In the genomic region with DNA sequence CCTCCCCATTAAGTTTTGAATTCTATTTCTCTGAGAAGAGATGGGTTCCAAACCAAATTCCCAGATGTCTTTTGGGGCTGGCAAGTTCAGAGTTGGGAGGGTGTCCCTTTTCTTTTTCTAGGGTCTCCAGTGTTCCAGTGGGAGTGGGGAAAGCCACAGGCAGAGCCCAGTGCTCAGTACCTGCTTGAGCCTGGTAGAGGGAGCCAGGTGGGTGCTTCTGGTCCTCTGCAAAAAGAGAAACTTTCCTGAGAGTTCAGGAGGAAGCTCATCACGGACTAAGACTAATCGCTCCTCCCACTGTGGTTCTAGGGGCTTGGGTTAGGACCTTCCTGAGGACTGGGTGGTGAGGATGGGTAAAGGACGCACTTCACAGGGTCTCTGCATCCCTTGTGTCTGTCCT, we compare ENCODE assay signal across 25 mouse cellular contexts. TPM values are rescaled to one million over a fixed set of nuclear protein-coding genes. Genes with fewer than 3 reads are reported as not detected.
DNase-seq lines count a peak whose midpoint lies in the region; ATAC-seq lines count a peak whose summit lies in the region.
"Had no signal": no experiment of that assay in that cellular context is flagged by ENCODE, and none has a peak within 500 bp of the region (broad histone marks: within the 10 kb centered on the region; RNA-seq: fewer than 3 reads in every experiment).

No protein-coding gene starts in this region.

- H3K4me3 ChIP-seq in forebrain, embryonic 15.5 days: 0 out of 2 replicates have a peak overlapping the region, but pooled peaks have one; percentile 1
- no peak overlapping the region for H3K4me3 ChIP-seq in forebrain, embryonic 11.5 days (ENCODE audit: low read depth, low read length)
- H3K4me3 ChIP-seq in hindbrain, embryonic 15.5 days: no peak overlapping the region
- no peak overlapping the region for H3K4me3 ChIP-seq in hindbrain, embryonic 12.5 days
- no peak overlapping the region for H3K4me3 ChIP-seq in neural tube, embryonic 13.5 days
- H3K4me3 ChIP-seq: forebrain, embryonic 13.5 days; heart, embryonic 13.5 days; limb, embryonic 12.5 days; myocyte had no signal

- no peak overlapping the region for H3K27ac ChIP-seq in forebrain, embryonic 15.5 days (replicated peaks)
- H3K27ac ChIP-seq in forebrain, embryonic 11.5 days (ENCODE audit: low read depth, low read length): no peak overlapping the region
- H3K27ac ChIP-seq in hindbrain, embryonic 15.5 days (replicated peaks): no peak overlapping the region
- H3K27ac ChIP-seq in hindbrain, embryonic 12.5 days: no peak overlapping the region
- no peak overlapping the region for H3K27ac ChIP-seq in neural tube, embryonic 13.5 days (replicated peaks)
- H3K27ac ChIP-seq: forebrain, embryonic 13.5 days; heart, embryonic 13.5 days; limb, embryonic 12.5 days; macrophage had no signal

- no peak for DNase-seq in forebrain, embryonic 11.5 days (ENCODE audit: low spot score)
- no peak for DNase-seq in neural tube, embryonic 10.5 days (ENCODE audit: extremely low spot score, low spot score)
- no peak for DNase-seq in gastrocnemius, adult 18-20 months (ENCODE audit: low spot score)
- DNase-seq in layer of hippocampus, adult 18-20 months (ENCODE audit: low spot score in 2 of 2): no peak
- DNase-seq: adrenal gland, postnatal 10 days; cerebellum, adult 11 months; cerebellum, adult 9-11 months; gastrocnemius, postnatal 14 days; heart, adult 18-20 months; heart, postnatal 14 days; kidney, adult 11 months; liver, postnatal 0 days; right cerebral cortex, postnatal 25 days; spleen, adult 18-20 months had no signal

- H3K27me3 ChIP-seq in forebrain, embryonic 15.5 days: peaks cover 4% of the 10 kb centered on the region; the same call in 1 of the 2 replicates
- H3K27me3 ChIP-seq in forebrain, embryonic 11.5 days (ENCODE audit: control insufficient read depth, insufficient read depth, low read length): peaks cover 9% of the 10 kb centered on the region; the same call in 1 of the 2 replicates
- H3K27me3 ChIP-seq in hindbrain, embryonic 15.5 days: peaks cover 11% of the 10 kb centered on the region
- peaks cover 36% of the 10 kb centered on the region for H3K27me3 ChIP-seq in hindbrain, embryonic 12.5 days
- H3K27me3 ChIP-seq in neural tube, embryonic 13.5 days: peaks cover 34% of the 10 kb centered on the region

- WGBS in forebrain, embryonic 15.5 days: 73% methylated on average over 3 of the region's 3 CpGs
- WGBS in forebrain, embryonic 11.5 days: 71% methylated on average over 3 of the region's 3 CpGs
- 82% methylated on average over 3 of the region's 3 CpGs for WGBS in hindbrain, embryonic 15.5 days
- 70% methylated on average over 3 of the region's 3 CpGs for WGBS in hindbrain, embryonic 12.5 days
- WGBS in neural tube, embryonic 13.5 days: 79% methylated on average over 3 of the region's 3 CpGs

- peaks cover 10% of the 10 kb centered on the region; the same call in 1 of the 2 replicates for H3K4me1 ChIP-seq in forebrain, embryonic 15.5 days
- H3K4me1 ChIP-seq in forebrain, embryonic 11.5 days (replicated peaks; ENCODE audit: control insufficient read depth, insufficient read depth, low read length): no peaks in the 10 kb centered on the region; the same call in 1 of the 2 replicates
- peaks cover 17% of the 10 kb centered on the region for H3K4me1 ChIP-seq in hindbrain, embryonic 15.5 days (replicated peaks)
- peaks cover 5% of the 10 kb centered on the region for H3K4me1 ChIP-seq in hindbrain, embryonic 12.5 days
- H3K4me1 ChIP-seq in neural tube, embryonic 13.5 days (replicated peaks): peaks cover 19% of the 10 kb centered on the region

- H3K4me2 ChIP-seq in forebrain, embryonic 15.5 days (replicated peaks): peak overlapping the region; percentile 21
- no peak overlapping the region for H3K4me2 ChIP-seq in forebrain, embryonic 11.5 days (ENCODE audit: low read depth, low read length, severe bottlenecking)
- peak overlapping the region; percentile 33 for H3K4me2 ChIP-seq in hindbrain, embryonic 15.5 days
- H3K4me2 ChIP-seq in hindbrain, embryonic 12.5 days (replicated peaks): no peak overlapping the region
- 0 out of 2 replicates have a peak overlapping the region, but pooled peaks have one; percentile 7 for H3K4me2 ChIP-seq in neural tube, embryonic 13.5 days
- H3K4me2 ChIP-seq: heart, embryonic 13.5 days; limb, embryonic 12.5 days; liver, embryonic 11.5 days had no signal

- H3K36me3 ChIP-seq in forebrain, embryonic 15.5 days: no peaks in the 10 kb centered on the region
- H3K36me3 ChIP-seq in forebrain, embryonic 11.5 days (ENCODE audit: control insufficient read depth, insufficient read depth, low read length): no peaks in the 10 kb centered on the region
- no peaks in the 10 kb centered on the region for H3K36me3 ChIP-seq in hindbrain, embryonic 15.5 days
- no peaks in the 10 kb centered on the region for H3K36me3 ChIP-seq in hindbrain, embryonic 12.5 days
- no peaks in the 10 kb centered on the region for H3K36me3 ChIP-seq in neural tube, embryonic 13.5 days
- H3K36me3 ChIP-seq: heart, embryonic 13.5 days; limb, embryonic 12.5 days had no signal

- no peak overlapping the region for H3K9ac ChIP-seq in forebrain, embryonic 15.5 days (replicated peaks)
- H3K9ac ChIP-seq in forebrain, embryonic 11.5 days (ENCODE audit: low read length): no peak overlapping the region
- no peak overlapping the region for H3K9ac ChIP-seq in hindbrain, embryonic 15.5 days
- H3K9ac ChIP-seq in hindbrain, embryonic 12.5 days: no peak overlapping the region
- no peak overlapping the region for H3K9ac ChIP-seq in neural tube, embryonic 13.5 days
- H3K9ac ChIP-seq: forebrain, embryonic 13.5 days; heart, embryonic 13.5 days; limb, embryonic 12.5 days; liver, postnatal 0 days had no signal

- no peak for ATAC-seq in forebrain, embryonic 15.5 days (replicated peaks)
- ATAC-seq in forebrain, embryonic 11.5 days (replicated peaks; ENCODE audit: low FRiP score): no peak
- ATAC-seq in hindbrain, embryonic 15.5 days (ENCODE audit: low FRiP score, low read depth): no peak
- no peak for ATAC-seq in hindbrain, embryonic 12.5 days (ENCODE audit: low FRiP score)
- no peak for ATAC-seq in neural tube, embryonic 13.5 days (ENCODE audit: low read depth)
- ATAC-seq: forebrain, embryonic 13.5 days; liver, postnatal 0 days; lung, postnatal 0 days had no signal

- H3K9me3 ChIP-seq in forebrain, embryonic 15.5 days: no peaks in the 10 kb centered on the region
- no peaks in the 10 kb centered on the region for H3K9me3 ChIP-seq in forebrain, embryonic 11.5 days (ENCODE audit: control insufficient read depth, low read length)
- H3K9me3 ChIP-seq in hindbrain, embryonic 15.5 days: no peaks in the 10 kb centered on the region
- no peaks in the 10 kb centered on the region for H3K9me3 ChIP-seq in hindbrain, embryonic 12.5 days (replicated peaks)
- no peaks in the 10 kb centered on the region for H3K9me3 ChIP-seq in neural tube, embryonic 13.5 days
- H3K9me3 ChIP-seq: forebrain, embryonic 13.5 days; heart, embryonic 13.5 days; limb, embryonic 12.5 days had no signal

RNA-seq across cellular contexts. Expression of a gene that starts 2.4 kb away (rescaled TPM):
- polyA plus RNA-seq in forebrain, embryonic 15.5 days (2015; fragmentation: Nextera tagmentation; extraction: Ambion mirVana): 46.2 and 54.4 TPM in 2 replicates
- polyA plus RNA-seq in forebrain, embryonic 11.5 days (2014; fragmentation: Nextera tagmentation; extraction: Ambion mirVana): 2.4 and 2.9 TPM in 2 replicates
- polyA plus RNA-seq in hindbrain, embryonic 15.5 days (2015; fragmentation: Nextera tagmentation; extraction: Ambion mirVana): 41.8 and 44.3 TPM in 2 replicates
- polyA plus RNA-seq in hindbrain, embryonic 12.5 days (2016; fragmentation: Nextera tagmentation; extraction: Ambion mirVana): 10.6 and 10.8 TPM in 2 replicates
- 13.5 and 18.1 TPM in 2 replicates for polyA plus RNA-seq in neural tube, embryonic 13.5 days (2015; fragmentation: Nextera tagmentation; extraction: Ambion mirVana)
- total RNA-seq in gastrocnemius, adult 18-20 months (2021): 1 to 10 TPM; 1.6 to 1.7 TPM
- total RNA-seq in layer of hippocampus, adult 18-20 months (2021): 100 to 1,000 TPM; 227 to 234 TPM
- polyA plus RNA-seq: macrophage, myocyte had no signal

Comparison
In these comparisons a context has a peak if more than half of its experiments do, and no peak if none do; other contexts are left out.
1. H3K4me2 ChIP-seq: peak in forebrain, embryonic 15.5 days (single experiment), hindbrain, embryonic 15.5 days (single experiment) and neural tube, embryonic 13.5 days (single experiment); none in forebrain, embryonic 11.5 days (single experiment) and hindbrain, embryonic 12.5 days (single experiment).